Mouse (Mus musculus): ENCODE measurements around the gene Slc37a4. TPM values are rescaled to one million over a fixed set of nuclear protein-coding genes. Genes with fewer than 3 reads are reported as not detected.
"Not testable (repeated sequence)": the region's sequence is repeated elsewhere in the genome, so short reads cannot be mapped to it uniquely, and the experiment has no call there.

Gene Slc37a4
- total and polyA plus RNA-seq, 3 experiments = 20.9 to 38.9 (median 24.8) TPM

- no peak for TF ChIP-seq EP300 (IDR thresholded peaks at IDR 0.05; ENCODE audit: insufficient read depth, low read depth, low read length)
- no peak for TF ChIP-seq CTCF (IDR thresholded peaks at IDR 0.05)
- TF ChIP-seq POLR2A (IDR thresholded peaks at IDR 0.05; ENCODE audit: insufficient read depth, low read depth, low read length) = no peak
Observed at GRCm38 (mm10) chr9:44399795-44400114, 3.1 kb downstream of the Slc37a4 start.

GRCm38 (mm10) chr9:44401081-44401480, 4.4 kb downstream of the Slc37a4 start:
- no peak overlapping the region for H3K4me3 ChIP-seq
- H3K79me2 ChIP-seq (replicated peaks; ENCODE audit: control insufficient read depth, insufficient read depth, low read length) = no peaks in the 10 kb centered on the region
- no peak overlapping the region for H3K9ac ChIP-seq (ENCODE audit: low read depth, low read length)
- intact Hi-C loops (cut with DNase I) = no loop called here
- 37% methylated on average over 4 of the region's 4 CpGs for WGBS
- H3K27me3 ChIP-seq (ENCODE audit: control insufficient read depth, insufficient read depth, low read length) = no peaks in the 10 kb centered on the region
- peak overlapping the region; percentile 48 for H3K27ac ChIP-seq
- H3K36me3 ChIP-seq (ENCODE audit: control insufficient read depth, insufficient read depth, low read length) = no peaks in the 10 kb centered on the region
- DNase-seq = peak in 1 of 2 experiments; percentile 75
- 0 out of 2 replicates have a peak, but pooled peaks have one; percentile 45 for TF ChIP-seq EP300 (IDR thresholded peaks at IDR 0.05; ENCODE audit: insufficient read depth, low read depth, low read length)
- no peak for TF ChIP-seq POLR2A (IDR thresholded peaks at IDR 0.05; ENCODE audit: insufficient read depth, low read depth, low read length)
- H3K4me1 ChIP-seq (ENCODE audit: control insufficient read depth, insufficient read depth, low read length) = peaks cover 7% of the 10 kb centered on the region

More at GRCm38 (mm10) chr9:44399795-44400114, 3.1 kb downstream of the Slc37a4 start:
- Histone ChIP-seq H3K9ac (ENCODE audit: low read depth, low read length) (no peak overlapping the region), H3K27ac (peak overlapping the region; percentile 36; the same call in 1 of the 2 replicates), H3K36me3 (ENCODE audit: control insufficient read depth, insufficient read depth, low read length) (no peaks in the 10 kb centered on the region), H3K4me3 (no peak overlapping the region), H3K4me1 (ENCODE audit: control insufficient read depth, insufficient read depth, low read length) (peaks cover 8% of the 10 kb centered on the region), H3K79me2 (replicated peaks; ENCODE audit: control insufficient read depth, insufficient read depth, low read length) (no peaks in the 10 kb centered on the region), H3K27me3 (ENCODE audit: control insufficient read depth, insufficient read depth, low read length) (no peaks in the 10 kb centered on the region)
- DNase-seq = peak in 1 of 2 experiments; percentile 60
- intact Hi-C loops (cut with DNase I) = no loop called here
- 71% methylated on average over 6 of the region's 6 CpGs for WGBS

GRCm38 (mm10) chr9:44405011-44405410, 8.4 kb downstream of the Slc37a4 start:
- Histone ChIP-seq H3K27me3 (ENCODE audit: control insufficient read depth, insufficient read depth, low read length) (no peaks in the 10 kb centered on the region), H3K79me2 (replicated peaks; ENCODE audit: control insufficient read depth, insufficient read depth, low read length) (no peaks in the 10 kb centered on the region), H3K9ac (ENCODE audit: low read depth, low read length) (no peak overlapping the region), H3K4me1 (ENCODE audit: control insufficient read depth, insufficient read depth, low read length) (peaks cover 6% of the 10 kb centered on the region; the same call in 1 of the 2 replicates), H3K36me3 (ENCODE audit: control insufficient read depth, insufficient read depth, low read length) (peaks cover 7% of the 10 kb centered on the region), H3K27ac (no peak overlapping the region), H3K4me3 (no peak overlapping the region)
- intact Hi-C loops (cut with DNase I) = no loop called here
- WGBS = 85% methylated on average over 3 of the region's 3 CpGs
- TF ChIP-seq CTCF (IDR thresholded peaks at IDR 0.05) (no peak), EP300 (IDR thresholded peaks at IDR 0.05; ENCODE audit: insufficient read depth, low read depth, low read length) (no peak), POLR2A (IDR thresholded peaks at IDR 0.05; ENCODE audit: insufficient read depth, low read depth, low read length) (no peak)
- no peak for DNase-seq

- Histone ChIP-seq H3K4me1 (ENCODE audit: control insufficient read depth, insufficient read depth, low read length) (peaks cover 1% of the 10 kb centered on the region; the same call in 1 of the 2 replicates), H3K36me3 (ENCODE audit: control insufficient read depth, insufficient read depth, low read length) (peaks cover 12% of the 10 kb centered on the region), H3K27ac (peak within 1 kb of the TSS; percentile 94), H3K27me3 (ENCODE audit: control insufficient read depth, insufficient read depth, low read length) (no peaks in the 10 kb centered on the region), H3K9ac (ENCODE audit: low read depth, low read length) (peak within 1 kb of the TSS; percentile 92), H3K4me3 (peak within 1 kb of the TSS; percentile 79), H3K79me2 (replicated peaks; ENCODE audit: control insufficient read depth, insufficient read depth, low read length) (no peaks in the 10 kb centered on the region)
- TF ChIP-seq POLR2A (IDR thresholded peaks at IDR 0.05; ENCODE audit: insufficient read depth, low read depth, low read length) = peak; percentile 71; the same call in 1 of the 2 replicates
- TF ChIP-seq CTCF (IDR thresholded peaks at IDR 0.05) = no peak
- TF ChIP-seq EP300 (IDR thresholded peaks at IDR 0.05; ENCODE audit: insufficient read depth, low read depth, low read length) = peak; percentile 68
- intact Hi-C loops (cut with DNase I) = no loop called here
- DNase-seq = peak; percentile 94
- under 1% methylated on average over 51 of the region's 51 CpGs for WGBS
Observed at GRCm38 (mm10) chr9:44406906-44407751, 10.5 kb downstream of the Slc37a4 start, which contains the start of the genes Rps25 and Trappc4. TSS of gene Rps25 (plus strand) at chr9:44407139. TSS of gene Trappc4 (minus strand) at chr9:44407600.

- DNase-seq = no peak
- intact Hi-C loops (cut with DNase I) = no loop called here
- H3K4me1 ChIP-seq (ENCODE audit: control insufficient read depth, insufficient read depth, low read length) = peaks cover 1% of the 10 kb centered on the region; the same call in 1 of the 2 replicates
- WGBS = under 1% methylated on average over 24 of the region's 24 CpGs
- H3K4me3 ChIP-seq = peak overlapping the region; percentile 79
- H3K27ac ChIP-seq = peak overlapping the region; percentile 94
- no peak for TF ChIP-seq EP300 (IDR thresholded peaks at IDR 0.05; ENCODE audit: insufficient read depth, low read depth, low read length)
- TF ChIP-seq CTCF (IDR thresholded peaks at IDR 0.05) = no peak
- no peak for TF ChIP-seq POLR2A (IDR thresholded peaks at IDR 0.05; ENCODE audit: insufficient read depth, low read depth, low read length)
- H3K27me3 ChIP-seq (ENCODE audit: control insufficient read depth, insufficient read depth, low read length) = no peaks in the 10 kb centered on the region
- peaks cover 12% of the 10 kb centered on the region for H3K36me3 ChIP-seq (ENCODE audit: control insufficient read depth, insufficient read depth, low read length)
- peak overlapping the region; percentile 92 for H3K9ac ChIP-seq (ENCODE audit: low read depth, low read length)
- H3K79me2 ChIP-seq (replicated peaks; ENCODE audit: control insufficient read depth, insufficient read depth, low read length) = no peaks in the 10 kb centered on the region
Observed at GRCm38 (mm10) chr9:44407752-44408097, 11.1 kb downstream of the Slc37a4 start.

GRCm38 (mm10) chr9:44408693-44409092, 12.0 kb downstream of the Slc37a4 start:
- DNase-seq; H3K4me1 ChIP-seq (ENCODE audit: control insufficient read depth, insufficient read depth, low read length); H3K79me2 ChIP-seq (replicated peaks; ENCODE audit: control insufficient read depth, insufficient read depth, low read length); H3K27me3 ChIP-seq (ENCODE audit: control insufficient read depth, insufficient read depth, low read length); intact Hi-C loops (cut with DNase I); H3K9ac ChIP-seq (ENCODE audit: low read depth, low read length); H3K27ac ChIP-seq: not testable (repeated sequence)
- 72% methylated on average over 9 of the region's 9 CpGs for whole genome bisulfite sequencing
- H3K36me3 ChIP-seq (ENCODE audit: control insufficient read depth, insufficient read depth, low read length) = peaks cover 12% of the 10 kb centered on the region
- H3K4me3 ChIP-seq = peak overlapping the region; percentile 79; the same call in 1 of the 2 replicates
